Mouse (Mus musculus): Measurements from ENCODE around the gene Smpd2. TPM values are rescaled to one million over a fixed set of nuclear protein-coding genes. Genes with fewer than 3 reads are reported as not detected.

Smpd2 gene
- total and polyA plus RNA-seq, 3 experiments = 0.04 to 0.42 TPM; not detected in 1

GRCm38 (mm10) chr10:41537983-41538330 lies 47.8 kb upstream of the Smpd2 start:
- TF ChIP-seq CHD1 (IDR thresholded peaks at IDR 0.05; ENCODE audit: low read depth, low read length) = no peak
- TF ChIP-seq TCF12 (IDR thresholded peaks at IDR 0.05; ENCODE audit: low read depth, low read length) = no peak
- no peak for TF ChIP-seq HCFC1 (IDR thresholded peaks at IDR 0.05; ENCODE audit: low read depth, low read length)
- no peak for TF ChIP-seq CHD2 (IDR thresholded peaks at IDR 0.05; ENCODE audit: low read length)
- no peak for TF ChIP-seq MAX (IDR thresholded peaks at IDR 0.05; ENCODE audit: low read length)
- TF ChIP-seq E2F4 (IDR thresholded peaks at IDR 0.05; ENCODE audit: borderline replicate concordance, low read depth, low read length) = no peak
- no peak for TF ChIP-seq GABPA (IDR thresholded peaks at IDR 0.05; ENCODE audit: low read depth, low read length)

GRCm38 (mm10) chr10:41537226-41537982 lies 47.2 kb upstream of the Smpd2 start:
- Histone ChIP-seq H3K79me2 (ENCODE audit: control insufficient read depth, insufficient read depth, low read length, poor library complexity) (no peaks in the 10 kb centered on the region), H3K9ac (ENCODE audit: control insufficient read depth, low read depth, low read length, poor library complexity, severe bottlenecking) (no peak overlapping the region), H3K4me3 (ENCODE audit: control insufficient read depth in 1 of 2, insufficient read depth in 1 of 2, low read depth in 2 of 2, low read length in 2 of 2) (no peak overlapping the region), H3K4me1 (ENCODE audit: control insufficient read depth in 1 of 2, insufficient read depth in 2 of 2, low read length in 2 of 2) (no peaks in the 10 kb centered on the region), H3K9me3 (replicated peaks; ENCODE audit: insufficient read depth, low read length) (no peaks in the 10 kb centered on the region), H3K27ac (ENCODE audit: control insufficient read depth, low read depth, low read length) (no peak overlapping the region), H3K36me3 (ENCODE audit: control insufficient read depth in 1 of 2, insufficient read depth in 2 of 2, low read length in 2 of 2) (no peaks in the 10 kb centered on the region; a peak in 1 of 4 replicates), H3K27me3 (ENCODE audit: control insufficient read depth in 1 of 2, insufficient read depth in 2 of 2, low read length in 2 of 2) (no peaks in the 10 kb centered on the region)
- no peak for DNase-seq (ENCODE audit: low read depth, low spot score)
- TF ChIP-seq ETS1 (IDR thresholded peaks at IDR 0.05; ENCODE audit: low read depth, low read length) (no peak), CTCF (IDR thresholded peaks at IDR 0.05 in 2 of 3, conservative IDR thresholded peaks at IDR 0.05 in 1 of 3; ENCODE audit: control insufficient read depth in 1 of 3, insufficient read depth in 1 of 3, low read depth in 2 of 3, low read length in 3 of 3, poor library complexity in 1 of 3, severe bottlenecking in 1 of 3) (no peak), JUND (IDR thresholded peaks at IDR 0.05; ENCODE audit: low read depth, low read length) (no peak), MYC (IDR thresholded peaks at IDR 0.05; ENCODE audit: low read depth, low read length) (no peak), NELFE (IDR thresholded peaks at IDR 0.05; ENCODE audit: low read depth, low read length) (no peak), NRF1 (IDR thresholded peaks at IDR 0.05; ENCODE audit: insufficient read depth, low read depth, low read length, poor library complexity, severe bottlenecking) (no peak), SIN3A (IDR thresholded peaks at IDR 0.05; ENCODE audit: low read length) (no peak)

More at GRCm38 (mm10) chr10:41537983-41538330, 47.8 kb upstream of the Smpd2 start:
- Histone ChIP-seq H3K4me1 (ENCODE audit: control insufficient read depth in 1 of 2, insufficient read depth in 2 of 2, low read length in 2 of 2) (no peaks in the 10 kb centered on the region), H3K79me2 (ENCODE audit: control insufficient read depth, insufficient read depth, low read length, poor library complexity) (no peaks in the 10 kb centered on the region), H3K36me3 (ENCODE audit: control insufficient read depth in 1 of 2, insufficient read depth in 2 of 2, low read length in 2 of 2) (no peaks in the 10 kb centered on the region), H3K4me3 (ENCODE audit: control insufficient read depth in 1 of 2, insufficient read depth in 1 of 2, low read depth in 2 of 2, low read length in 2 of 2) (no peak overlapping the region), H3K9me3 (replicated peaks; ENCODE audit: insufficient read depth, low read length) (no peaks in the 10 kb centered on the region), H3K27ac (ENCODE audit: control insufficient read depth, low read depth, low read length) (no peak overlapping the region), H3K27me3 (ENCODE audit: control insufficient read depth in 1 of 2, insufficient read depth in 2 of 2, low read length in 2 of 2) (no peaks in the 10 kb centered on the region), H3K9ac (ENCODE audit: control insufficient read depth, low read depth, low read length, poor library complexity, severe bottlenecking) (no peak overlapping the region)
- DNase-seq (ENCODE audit: low read depth, low spot score) = no peak

- no peak for DNase-seq (ENCODE audit: low read depth, low spot score)
- no peak overlapping the region for H3K9ac ChIP-seq (ENCODE audit: control insufficient read depth, low read depth, low read length, poor library complexity, severe bottlenecking)
- no peaks in the 10 kb centered on the region for H3K4me1 ChIP-seq (ENCODE audit: control insufficient read depth in 1 of 2, insufficient read depth in 2 of 2, low read length in 2 of 2)
- TF ChIP-seq MEF2A (IDR thresholded peaks at IDR 0.05; ENCODE audit: extremely low read depth, insufficient replicate concordance, low read depth, low read length, poor library complexity, severe bottlenecking) (no peak), MAFK (IDR thresholded peaks at IDR 0.05; ENCODE audit: borderline replicate concordance, low read depth, low read length) (no peak), E2F4 (IDR thresholded peaks at IDR 0.05; ENCODE audit: borderline replicate concordance, low read depth, low read length) (no peak), RAD21 (IDR thresholded peaks at IDR 0.05; ENCODE audit: low read depth, low read length) (no peak), ZKSCAN1 (IDR thresholded peaks at IDR 0.05; ENCODE audit: low read depth, low read length) (no peak)
- no peaks in the 10 kb centered on the region for H3K27me3 ChIP-seq (ENCODE audit: control insufficient read depth in 1 of 2, insufficient read depth in 2 of 2, low read length in 2 of 2)
- no peaks in the 10 kb centered on the region for H3K9me3 ChIP-seq (replicated peaks; ENCODE audit: insufficient read depth, low read length)
- no peak overlapping the region for H3K27ac ChIP-seq (ENCODE audit: control insufficient read depth, low read depth, low read length)
- H3K79me2 ChIP-seq (ENCODE audit: control insufficient read depth, insufficient read depth, low read length, poor library complexity) = no peaks in the 10 kb centered on the region
- no peaks in the 10 kb centered on the region; a peak in 1 of 4 replicates for H3K36me3 ChIP-seq (ENCODE audit: control insufficient read depth in 1 of 2, insufficient read depth in 2 of 2, low read length in 2 of 2)
- no peak overlapping the region for H3K4me3 ChIP-seq (ENCODE audit: control insufficient read depth in 1 of 2, insufficient read depth in 1 of 2, low read depth in 2 of 2, low read length in 2 of 2)
These were observed 46.5 kb upstream of the Smpd2 start for GRCm38 (mm10) chr10:41536714-41537113.
